Mouse (Mus musculus) cerebral cortex, adult 2 months (tissue): ENCODE data around the gene Cnih3.

Source experiments
- WGBS: fragments of 180-500 bp; shearing (Covaris S2); methylation state at CpG from one replicate; pipeline ENCODE4 v1.1.7; 2018; 5-methylcytosine and 5-hydroxymethylcytosine counted together

Gene Cnih3

GRCm38 (mm10) chr1:181403056-181403455, 50.6 kb downstream of the Cnih3 start:
- WGBS, result 89% methylated on average over 7 of the region's 7 CpGs

- WGBS, result 81% methylated on average over 11 of the region's 11 CpGs
These were observed 54.9 kb downstream of the Cnih3 start for GRCm38 (mm10) chr1:181407281-181407680.

GRCm38 (mm10) chr1:181408086-181408975, 55.9 kb downstream of the Cnih3 start:
- 63% methylated on average over 18 of the region's 18 CpGs for WGBS

GRCm38 (mm10) chr1:181409693-181410092, 57.3 kb downstream of the Cnih3 start:
- 87% methylated on average over 9 of the region's 9 CpGs for WGBS

- WGBS, result 67% methylated on average over 8 of the region's 8 CpGs
These were observed 58.3 kb downstream of the Cnih3 start for GRCm38 (mm10) chr1:181410647-181411254.

- WGBS, result 58% methylated on average over 2 of the region's 2 CpGs
These were observed 62.6 kb downstream of the Cnih3 start for GRCm38 (mm10) chr1:181414985-181415384.

- 64% methylated on average over 9 of the region's 9 CpGs for WGBS
These were observed 64.4 kb downstream of the Cnih3 start for GRCm38 (mm10) chr1:181416841-181417240.

- 65% methylated on average over 6 of the region's 6 CpGs for WGBS
These were observed 65.6 kb downstream of the Cnih3 start for GRCm38 (mm10) chr1:181417937-181418523.

GRCm38 (mm10) chr1:181420080-181420536, 67.7 kb downstream of the Cnih3 start:
- WGBS, result 24% methylated on average over 11 of the region's 11 CpGs

GRCm38 (mm10) chr1:181422796-181423195, 70.4 kb downstream of the Cnih3 start:
- 74% methylated on average over 6 of the region's 6 CpGs for WGBS

- WGBS, result 93% methylated on average over 3 of the region's 3 CpGs
These were observed 72.5 kb downstream of the Cnih3 start for GRCm38 (mm10) chr1:181424922-181425321.

- whole genome bisulfite sequencing, result 86% methylated on average over 3 of the region's 3 CpGs
These were observed 73.0 kb downstream of the Cnih3 start for GRCm38 (mm10) chr1:181425388-181425787.

GRCm38 (mm10) chr1:181426406-181426805, 74.0 kb downstream of the Cnih3 start:
- 83% methylated on average over 5 of the region's 5 CpGs for WGBS

- WGBS, result 48% methylated on average over 5 of the region's 5 CpGs
These were observed 80.8 kb downstream of the Cnih3 start for GRCm38 (mm10) chr1:181433263-181433662.

- 55% methylated on average over 5 of the region's 5 CpGs for WGBS
These were observed 83.0 kb downstream of the Cnih3 start for GRCm38 (mm10) chr1:181435414-181435813.

- WGBS, result 69% methylated on average over 8 of the region's 8 CpGs
These were observed 88.7 kb downstream of the Cnih3 start for GRCm38 (mm10) chr1:181440982-181441603.

GRCm38 (mm10) chr1:181441654-181442241, 89.3 kb downstream of the Cnih3 start:
- 52% methylated on average over 7 of the region's 7 CpGs for WGBS

GRCm38 (mm10) chr1:181445041-181445440, 92.6 kb downstream of the Cnih3 start:
- WGBS, result 72% methylated on average over 5 of the region's 5 CpGs

GRCm38 (mm10) chr1:181445630-181446257, 93.3 kb downstream of the Cnih3 start:
- WGBS, result 47% methylated on average over 1 of the region's 1 CpGs

GRCm38 (mm10) chr1:181446591-181447114, 94.2 kb downstream of the Cnih3 start:
- 29% methylated on average over 6 of the region's 6 CpGs for WGBS

GRCm38 (mm10) chr1:181447576-181447975, 95.1 kb downstream of the Cnih3 start:
- 49% methylated on average over 4 of the region's 4 CpGs for WGBS
